Mouse (Mus musculus): ENCODE measurements at regions not wholly inside any gene's neighbourhood (a gene's known extent, or its start where the extent isn't known, plus 50 kb on each side); places are given as distances from the start of the nearest gene placed in this dataset.

DNA sequence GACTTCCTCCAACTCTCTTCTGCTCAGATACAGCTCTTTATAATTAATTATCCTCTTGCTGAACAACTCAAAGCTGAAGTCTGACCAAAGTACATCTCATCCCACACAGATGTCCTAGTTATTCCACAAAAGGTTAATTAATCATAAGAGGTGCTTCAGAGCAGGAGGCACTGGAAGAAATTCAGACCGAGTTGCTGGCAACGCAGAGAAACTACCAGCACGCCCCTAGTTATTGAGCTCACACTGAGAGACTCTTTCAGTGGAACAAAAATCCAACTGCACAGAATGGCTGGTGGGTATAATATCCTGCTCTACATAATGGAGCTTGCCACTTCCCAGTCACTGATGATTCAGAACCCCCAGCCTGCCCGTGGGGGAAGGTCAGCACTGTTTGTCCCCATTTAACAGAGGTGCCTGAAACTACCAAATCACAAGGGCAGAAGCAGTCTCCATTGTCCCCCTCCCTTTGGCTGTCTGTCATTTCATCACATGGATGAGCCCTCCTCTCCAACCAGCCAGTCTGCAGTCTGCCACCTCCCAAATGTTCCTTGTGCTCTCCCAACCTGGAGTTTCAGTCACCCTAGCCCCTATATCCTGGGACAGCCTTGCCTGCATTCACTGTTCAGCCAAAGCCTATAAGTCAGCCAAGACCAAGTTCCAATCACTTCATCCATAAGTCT is 170.3 kb upstream of the Creb1 start:
- no peak for DNase-seq

GRCm38 (mm10) chr1:64343268-64343667 is 189.2 kb upstream of the Creb1 start:
- no peak for DNase-seq

DNA sequence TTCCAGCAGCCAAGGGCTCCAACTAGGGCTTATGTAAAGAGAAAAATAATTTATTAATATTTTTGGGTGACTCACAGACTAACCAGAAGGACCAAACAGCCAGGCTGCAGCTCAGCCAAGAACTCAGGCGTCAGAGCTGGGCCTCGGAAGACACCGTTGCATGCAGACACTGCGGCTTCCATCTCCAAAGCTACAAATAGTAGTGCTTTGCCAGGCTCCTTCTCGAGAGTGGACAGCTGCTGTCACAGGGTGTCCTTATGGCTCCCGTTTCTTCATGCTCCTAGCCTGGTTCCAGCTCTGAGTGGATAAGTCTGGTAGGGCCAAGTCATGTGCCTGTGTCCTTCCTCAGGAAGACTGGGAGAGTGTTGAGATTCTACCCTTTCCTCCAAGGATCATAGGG is 190.8 kb upstream of the Creb1 start:
- DNase-seq: peak; percentile 26

DNA sequence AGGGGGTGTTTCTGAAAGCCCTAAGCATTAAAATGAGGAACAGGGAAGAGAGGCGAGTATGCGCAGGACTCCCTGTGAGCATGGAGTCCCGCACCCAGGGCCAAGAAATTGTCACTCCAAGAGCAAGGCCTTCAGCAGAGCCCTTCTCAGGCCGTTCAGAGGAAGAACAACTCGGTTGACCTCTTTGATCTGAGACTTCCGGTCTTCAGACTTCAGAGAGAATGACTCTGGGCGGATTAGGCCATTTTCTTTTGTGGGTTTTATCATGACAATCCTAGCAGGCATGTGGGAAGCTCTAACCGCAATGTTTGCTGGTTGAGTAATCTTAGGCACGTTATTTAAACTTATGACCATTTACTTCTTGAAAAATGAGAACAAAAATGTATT is 193.9 kb upstream of the Creb1 start:
- no peak for DNase-seq

DNA sequence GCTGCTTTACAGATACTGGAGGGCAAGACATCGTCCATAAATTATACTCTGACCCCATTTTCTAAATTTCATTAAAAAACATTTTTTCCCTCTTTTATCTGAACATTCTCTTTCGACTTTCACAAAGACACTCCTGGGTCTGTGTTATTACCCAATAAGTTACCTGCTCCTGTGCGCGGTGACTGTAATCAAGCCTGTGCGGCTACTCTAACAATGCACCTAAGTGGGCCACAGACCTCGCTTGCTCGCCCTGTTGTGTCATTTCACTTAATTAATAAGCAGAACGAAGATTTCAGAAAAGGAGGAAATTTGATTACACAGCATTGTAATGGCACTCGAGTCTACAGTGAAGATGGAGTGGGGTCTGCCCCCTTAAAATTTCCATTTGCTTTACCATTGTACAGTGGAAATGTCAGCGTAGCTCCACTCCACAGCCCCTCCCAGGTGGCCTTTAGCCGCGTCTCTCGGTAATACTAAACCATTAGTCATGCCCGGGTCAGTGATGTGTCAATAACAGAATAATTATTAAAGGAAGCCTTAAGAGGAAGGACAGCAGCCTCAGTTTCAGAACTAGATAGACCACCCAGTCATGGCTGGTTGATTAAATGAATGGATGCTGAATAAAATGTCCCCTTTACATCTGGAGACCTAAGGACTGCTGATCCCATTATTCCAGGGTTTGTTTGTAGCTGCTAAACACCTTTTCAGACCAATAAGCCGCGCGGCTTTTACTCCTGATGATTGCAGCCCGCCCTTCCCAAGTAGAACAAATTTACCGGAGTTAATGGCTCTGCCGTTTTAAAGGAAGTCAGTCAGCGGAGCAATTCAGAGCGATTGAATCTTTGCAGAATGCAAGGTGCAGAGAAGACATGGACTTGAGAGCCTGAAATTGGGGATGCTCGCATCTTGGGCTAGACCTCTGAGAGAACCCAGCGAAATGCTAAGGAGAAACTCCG is 194.5 kb upstream of the Creb1 start:
- DNase-seq: no peak

- DNase-seq: no peak
Observed at GRCm38 (mm10) chr1:64331566-64331965, 200.9 kb upstream of the Creb1 start.

DNA sequence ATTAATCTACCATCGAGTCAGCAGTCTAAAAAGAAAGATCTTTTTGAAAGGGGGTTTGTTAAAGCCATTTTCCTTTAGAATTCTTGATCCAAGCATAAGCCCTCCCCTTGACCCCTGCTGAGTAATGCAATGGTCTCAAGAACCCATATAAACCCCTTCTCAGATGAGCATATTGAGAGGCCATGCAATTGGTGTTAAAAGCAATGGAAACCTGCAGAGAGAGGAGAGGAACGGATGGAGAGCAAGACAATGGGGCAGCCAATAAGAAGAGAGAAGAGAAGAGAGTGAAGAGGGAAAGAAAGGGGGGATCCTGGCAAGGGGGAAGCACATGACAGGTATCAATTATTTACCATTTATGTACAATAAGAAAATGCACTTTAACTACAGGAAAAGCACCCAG is 201.7 kb upstream of the Creb1 start:
- DNase-seq: no peak

DNA sequence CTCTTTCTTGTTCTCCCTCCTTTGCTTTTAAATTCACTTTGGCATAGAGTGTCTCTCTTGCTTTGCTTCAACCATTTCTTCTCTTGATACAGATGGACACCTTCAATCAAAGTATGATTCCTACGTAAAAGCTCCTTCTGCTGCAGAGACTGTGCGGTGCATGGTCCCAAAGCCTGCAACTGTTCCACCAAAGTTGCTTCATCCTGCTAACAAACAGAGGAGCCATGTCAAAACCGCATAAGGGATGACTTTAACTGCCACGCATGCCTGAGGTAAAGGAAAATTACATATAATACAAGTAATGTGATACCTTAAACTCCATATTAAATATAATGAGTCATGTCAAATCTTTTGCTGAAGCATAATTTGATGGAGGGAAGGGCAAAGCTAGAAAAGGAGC is 200.1 kb upstream of the Klf7 start:
- no peak for DNase-seq

GRCm38 (mm10) chr1:64319155-64319582 is 197.1 kb upstream of the Klf7 start:
- no peak for DNase-seq

DNA sequence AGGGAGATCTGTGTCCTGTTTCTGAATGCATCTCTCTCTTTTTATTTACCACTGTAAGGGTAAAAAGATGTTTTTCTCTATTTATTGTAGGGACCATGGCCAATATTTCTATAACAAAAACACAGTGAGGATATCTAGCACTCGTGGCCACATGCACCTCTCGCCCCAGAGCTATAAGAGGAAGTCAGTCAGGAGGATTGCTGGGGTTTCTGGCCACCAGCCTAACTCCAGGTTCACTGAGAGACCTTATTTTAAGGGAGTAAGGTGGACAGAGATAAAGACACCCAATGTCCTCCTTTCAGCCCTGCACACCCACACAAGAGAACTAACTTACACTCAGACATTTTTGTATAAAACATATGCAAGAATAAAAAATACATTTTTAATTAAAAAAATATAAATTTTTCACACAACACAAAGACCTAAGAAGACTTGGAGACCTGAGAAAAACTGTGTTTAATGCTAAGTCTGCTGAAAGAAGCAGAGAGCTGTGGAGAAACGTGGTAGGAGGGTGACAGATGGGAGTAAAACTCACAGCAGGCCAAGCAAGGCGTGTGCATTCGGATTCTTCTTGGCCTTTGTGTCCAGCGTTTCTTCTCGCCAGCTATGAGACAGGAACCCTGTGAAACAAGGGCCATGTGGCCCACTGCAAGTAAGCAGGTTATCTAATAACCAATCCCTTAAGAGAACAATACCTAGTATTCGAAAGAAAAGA is 196.5 kb upstream of the Klf7 start:
- no peak for DNase-seq

DNA sequence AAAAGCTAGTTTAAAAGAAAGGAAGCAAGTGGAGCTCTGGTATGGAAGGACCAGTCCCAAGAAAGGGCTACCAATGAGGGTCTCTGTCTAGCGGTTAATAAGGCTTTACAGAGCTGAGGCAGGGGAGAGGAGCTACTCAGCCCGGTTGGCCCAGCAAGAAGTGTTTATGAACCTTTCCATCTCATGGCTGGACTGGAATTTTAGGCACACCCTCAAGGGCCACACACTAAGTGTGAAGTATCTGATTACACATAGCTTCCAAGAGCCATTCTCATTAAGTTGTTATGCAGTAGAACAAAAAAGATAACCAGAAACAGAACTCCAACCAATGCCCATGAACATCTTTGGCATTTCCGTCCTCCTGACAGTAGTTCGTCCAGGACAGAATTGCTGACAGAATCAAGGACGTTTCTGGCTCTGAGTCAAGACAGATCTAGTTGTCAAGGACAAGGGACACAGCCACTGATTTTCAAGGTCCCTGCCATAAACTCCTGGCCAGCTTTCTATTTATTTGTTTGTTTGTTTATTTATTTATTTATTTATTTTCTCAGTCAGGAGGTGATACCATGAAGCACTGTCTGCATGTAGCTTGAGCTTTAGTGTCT is 195.1 kb upstream of the Klf7 start:
- peak; percentile 44 for DNase-seq

- no peak for DNase-seq
Observed at GRCm38 (mm10) chr1:64311371-64311770, 189.3 kb upstream of the Klf7 start.

- DNase-seq: no peak
Observed at GRCm38 (mm10) chr1:64308560-64308959, 186.5 kb upstream of the Klf7 start.

- DNase-seq: no peak
Observed at GRCm38 (mm10) chr1:64308088-64308487, 186.0 kb upstream of the Klf7 start.

DNA sequence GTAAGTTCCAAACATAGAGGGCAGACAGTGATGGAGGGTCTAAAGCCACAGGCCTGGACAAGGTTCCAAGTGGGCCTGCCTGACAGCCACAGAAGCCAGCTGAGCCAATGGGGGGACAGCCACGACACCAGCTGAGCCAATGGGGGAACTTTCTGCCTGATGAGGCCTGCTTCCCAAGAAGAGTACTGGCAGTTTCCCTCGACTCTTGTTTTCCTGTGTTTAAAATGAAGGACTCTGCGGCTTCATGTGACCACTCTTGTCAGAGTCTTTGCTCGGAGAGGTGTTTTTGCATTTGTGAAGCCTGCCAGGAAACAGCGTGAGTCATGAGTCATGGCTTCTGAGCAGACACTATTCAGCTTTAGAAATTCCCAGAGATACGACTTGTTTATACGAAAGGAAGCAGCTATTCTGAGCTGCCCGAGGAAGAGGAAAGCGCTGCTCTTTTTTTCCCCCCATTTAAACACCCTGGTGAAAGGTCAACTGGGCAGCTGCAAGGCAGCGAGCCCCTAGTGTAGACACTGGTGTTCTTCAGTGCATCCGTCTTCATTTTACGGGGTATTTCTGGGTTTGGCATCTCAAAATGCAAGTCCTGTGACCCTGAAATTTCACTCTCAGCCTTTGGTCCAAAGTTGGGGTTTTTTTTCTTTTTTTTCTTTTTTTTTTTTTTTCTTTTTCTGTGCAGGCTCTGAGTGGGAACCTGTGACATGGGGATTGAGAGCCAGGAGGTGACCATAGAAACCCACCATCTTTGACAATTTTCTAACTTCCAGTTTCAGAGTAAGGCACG is 183.5 kb upstream of the Klf7 start:
- peak; percentile 67 for DNase-seq

DNA sequence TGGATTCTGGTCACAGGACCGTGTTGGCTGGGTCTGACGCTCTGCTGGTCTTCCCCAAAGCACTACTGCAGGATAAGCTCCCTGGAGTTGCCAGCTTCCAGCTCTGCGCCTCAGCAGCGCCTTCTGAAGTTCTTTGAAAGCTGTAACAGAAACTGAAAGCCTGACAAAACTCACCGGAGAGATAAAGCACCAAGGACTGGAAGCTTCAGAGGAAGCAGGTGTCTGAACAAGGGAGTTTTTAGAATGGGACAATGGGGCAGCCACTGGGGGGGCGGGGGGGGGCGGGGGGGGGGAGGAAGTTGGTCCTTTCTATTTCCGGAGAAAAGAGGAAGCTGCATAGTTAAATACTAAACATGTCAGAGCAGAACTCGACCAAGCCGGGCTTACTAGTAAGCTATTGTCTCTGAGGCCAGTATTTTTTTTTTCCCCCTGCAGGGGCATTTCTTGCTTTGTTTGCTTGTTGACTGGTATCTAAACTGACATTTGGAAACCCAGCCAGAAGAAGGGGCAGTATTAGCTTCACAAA is 180.8 kb upstream of the Klf7 start:
- peak; percentile 59 for DNase-seq

- DNase-seq: peak; percentile 39
Observed at GRCm38 (mm10) chr1:64301530-64302061, 179.5 kb upstream of the Klf7 start.

GRCm38 (mm10) chr1:64300951-64301529 is 179.0 kb upstream of the Klf7 start:
- no peak for DNase-seq

DNA sequence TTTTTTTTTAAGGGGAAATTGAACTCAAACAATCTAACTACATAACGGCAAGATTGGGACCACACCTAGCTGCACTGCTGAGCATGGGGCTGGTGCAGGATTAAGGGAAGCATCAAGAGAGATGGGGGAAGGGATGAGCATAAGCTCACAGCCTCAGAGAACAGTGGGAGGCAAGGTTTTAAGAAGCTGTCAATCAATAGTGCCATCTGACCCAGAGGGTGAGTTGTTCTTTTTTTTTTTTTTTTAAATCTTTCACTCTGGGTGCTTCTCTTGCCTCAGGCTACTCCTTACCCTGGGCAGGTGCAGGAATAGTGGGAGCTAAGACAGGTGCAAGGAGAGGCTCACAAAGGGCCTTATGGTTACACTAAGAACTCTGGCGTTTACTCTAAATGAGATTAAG is 176.9 kb upstream of the Klf7 start:
- no peak for DNase-seq

DNA sequence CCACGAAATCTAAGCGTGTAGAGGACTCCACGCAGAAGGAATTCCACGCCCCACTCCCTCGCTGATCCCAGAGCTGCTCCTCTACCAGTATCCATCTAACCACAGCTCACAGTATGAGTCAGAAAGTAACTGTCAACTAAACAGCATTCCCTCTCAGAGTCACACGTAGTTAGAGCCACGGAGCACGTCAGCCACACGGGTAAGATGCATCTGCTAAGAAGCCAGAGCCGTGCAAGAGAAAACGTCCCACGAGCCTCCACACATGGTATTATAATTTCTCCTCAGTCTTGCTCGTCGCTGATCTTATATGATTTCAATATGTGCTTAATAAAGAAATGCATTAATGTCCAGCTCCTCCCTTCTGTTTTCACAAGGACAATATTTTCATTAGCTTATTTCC is 176.1 kb upstream of the Klf7 start:
- no peak for DNase-seq

- DNase-seq: no peak
Observed at GRCm38 (mm10) chr1:64297343-64297742, 175.3 kb upstream of the Klf7 start.

Data from adrenal gland, postnatal 10 days (tissue).